Mouse (Mus musculus): Measurements from ENCODE around the gene Plxdc1.

Plxdc1 gene

GRCm38 (mm10) chr11:97877341-97877740 is 108.9 kb downstream of the Plxdc1 start:
- no peak for DNase-seq (ENCODE audit: low read depth in 1 of 2, low spot score in 2 of 2)

- DNase-seq (ENCODE audit: low read depth in 1 of 2, low spot score in 2 of 2) = no peak
These were observed 111.8 kb downstream of the Plxdc1 start for GRCm38 (mm10) chr11:97874396-97874795.
